Mouse (Mus musculus): ENCODE data around the gene Calm1. TPM values are rescaled to one million over a fixed set of nuclear protein-coding genes. Genes with fewer than 3 reads are reported as not detected.

Gene Calm1
- total and polyA plus RNA-seq, 3 experiments: 450 to 750 (median 627) TPM

- no peak for DNase-seq (ENCODE audit: extremely low read depth)
- Histone ChIP-seq H3K27ac (ENCODE audit: insufficient read depth, low read depth) (no peak overlapping the region), H3K27me3 (replicated peaks) (peaks cover 9% of the 10 kb centered on the region), H3K4me2 (ENCODE audit: insufficient read depth, low read depth, poor library complexity, severe bottlenecking) (no peak overlapping the region), H3K79me2 (replicated peaks; ENCODE audit: control insufficient read depth, extremely low read depth, insufficient read depth, poor library complexity, severe bottlenecking) (peaks cover 22% of the 10 kb centered on the region), H3K36me3 (replicated peaks in 1 of 2; ENCODE audit: control insufficient read depth in 1 of 2, insufficient read depth in 1 of 2, low read length in 1 of 2) (no peaks in the 10 kb centered on the region), H3K4me3 (replicated peaks in 1 of 3; ENCODE audit: low read depth in 2 of 3, low read length in 2 of 3, poor library complexity in 1 of 3) (no peak overlapping the region), H3K9me3 (replicated peaks; ENCODE audit: low read length) (no peaks in the 10 kb centered on the region), H3K9ac (ENCODE audit: insufficient read depth, low read depth) (no peak overlapping the region), H3K4me1 (ENCODE audit: control insufficient read depth in 1 of 2, insufficient read depth in 2 of 2) (peaks cover 0 to 6% of the 10 kb centered on the region in 2 experiments; a peak in 1 of 4 replicates)
- TF ChIP-seq MAFK (IDR thresholded peaks at IDR 0.05; ENCODE audit: insufficient replicate concordance, low read length): no peak
- TF ChIP-seq RAD21 (IDR thresholded peaks at IDR 0.05; ENCODE audit: low read depth, low read length): no peak
- no peak for TF ChIP-seq ZC3H11A (IDR thresholded peaks at IDR 0.05; ENCODE audit: low read depth, low read length)
- no peak for TF ChIP-seq JUN (IDR thresholded peaks at IDR 0.05; ENCODE audit: insufficient read depth, low read depth, low read length)
- TF ChIP-seq RCOR1 (conservative IDR thresholded peaks at IDR 0.05; ENCODE audit: low read depth, low read length): no peak
- no peak for TF ChIP-seq PAX5 (IDR thresholded peaks at IDR 0.05; ENCODE audit: low read length)
- no peak for TF ChIP-seq CHD2 (IDR thresholded peaks at IDR 0.05; ENCODE audit: low read length)
- TF ChIP-seq CTCF (conservative IDR thresholded peaks at IDR 0.05 in 1 of 2, IDR thresholded peaks at IDR 0.05 in 1 of 2; ENCODE audit: low read depth in 2 of 2, low read length in 2 of 2): no peak
- dilution Hi-C loops (cut with MboI; ENCODE audit: extremely low pct_ligation_motif_present, extremely low pct_unique_long_range_greater_than_20kb, low sequenced_read_pairs): no loop called here
- in situ Hi-C loops (cut with MboI; ENCODE audit: low pct_ligation_motif_present, low pct_unique_long_range_greater_than_20kb, low sequenced_read_pairs): no loop called here
Measured at GRCm38 (mm10) chr12:100196786-100197185, 2.4 kb upstream of the Calm1 start.

GRCm38 (mm10) chr12:100199891-100200644 lies 833 bp downstream of the Calm1 start:
- peak overlapping the region; percentile 64 for H3K27ac ChIP-seq (ENCODE audit: insufficient read depth, low read depth)
- peak overlapping the region; percentile 13; the same call in 1 of the 2 replicates for H3K4me2 ChIP-seq (ENCODE audit: insufficient read depth, low read depth, poor library complexity, severe bottlenecking)
- peaks cover 0 to 36% of the 10 kb centered on the region in 2 experiments; a peak in 2 of 4 replicates for H3K4me1 ChIP-seq (ENCODE audit: control insufficient read depth in 1 of 2, insufficient read depth in 2 of 2)
- no peak for DNase-seq (ENCODE audit: extremely low read depth)
- TF ChIP-seq SMC3 (IDR thresholded peaks at IDR 0.05; ENCODE audit: low read depth, low read length) (no peak), IRF4 (IDR thresholded peaks at IDR 0.05; ENCODE audit: low read depth, low read length) (no peak), ELF1 (IDR thresholded peaks at IDR 0.05; ENCODE audit: low read depth, low read length) (peak; percentile 62; the same call in 1 of the 2 replicates), RAD21 (IDR thresholded peaks at IDR 0.05; ENCODE audit: low read depth, low read length) (no peak), PAX5 (IDR thresholded peaks at IDR 0.05; ENCODE audit: low read length) (no peak), ETS1 (conservative IDR thresholded peaks at IDR 0.05; ENCODE audit: low read depth, low read length) (no peak), SIN3A (IDR thresholded peaks at IDR 0.05; ENCODE audit: low read length) (no peak; the same call in none of the 2 replicates), KAT2A (IDR thresholded peaks at IDR 0.05; ENCODE audit: insufficient replicate concordance, low read length) (no peak), EP300 (IDR thresholded peaks at IDR 0.05; ENCODE audit: low read length) (no peak), RCOR1 (conservative IDR thresholded peaks at IDR 0.05; ENCODE audit: low read depth, low read length) (no peak), TCF12 (IDR thresholded peaks at IDR 0.05; ENCODE audit: low read depth, low read length) (no peak), JUND (conservative IDR thresholded peaks at IDR 0.05; ENCODE audit: low read depth, low read length) (no peak), E2F4 (IDR thresholded peaks at IDR 0.05; ENCODE audit: insufficient replicate concordance, low read depth, low read length) (no peak), ZC3H11A (IDR thresholded peaks at IDR 0.05; ENCODE audit: low read depth, low read length) (no peak), USF1 (IDR thresholded peaks at IDR 0.05; ENCODE audit: low read depth, low read length) (no peak), ZNF384 (IDR thresholded peaks at IDR 0.05; ENCODE audit: low read depth, low read length) (no peak), JUN (IDR thresholded peaks at IDR 0.05; ENCODE audit: insufficient read depth, low read depth, low read length) (no peak), MAZ (IDR thresholded peaks at IDR 0.05; ENCODE audit: low read depth, low read length) (peak; percentile 57; the same call in 1 of the 2 replicates), CTCF (conservative IDR thresholded peaks at IDR 0.05 in 1 of 2, IDR thresholded peaks at IDR 0.05 in 1 of 2; ENCODE audit: low read depth in 2 of 2, low read length in 2 of 2) (no peak), UBTF (IDR thresholded peaks at IDR 0.05; ENCODE audit: low read depth, low read length) (peak; percentile 3; the same call in 1 of the 2 replicates), HCFC1 (IDR thresholded peaks at IDR 0.05; ENCODE audit: low read depth, low read length) (no peak), MAX (IDR thresholded peaks at IDR 0.05; ENCODE audit: low read length) (no peak), POLR2A (IDR thresholded peaks at IDR 0.05; ENCODE audit: low read depth, low read length) (0 out of 2 replicates have a peak, but pooled peaks have one; percentile 25), NRF1 (IDR thresholded peaks at IDR 0.05; ENCODE audit: low read depth, low read length) (no peak)
- H3K9ac ChIP-seq (ENCODE audit: insufficient read depth, low read depth): peak overlapping the region; percentile 78
- no peaks in the 10 kb centered on the region for H3K9me3 ChIP-seq (replicated peaks; ENCODE audit: low read length)
- H3K36me3 ChIP-seq (replicated peaks in 1 of 2; ENCODE audit: control insufficient read depth in 1 of 2, insufficient read depth in 1 of 2, low read length in 1 of 2): peaks cover 22 to 29% of the 10 kb centered on the region in 2 experiments
- H3K4me3 ChIP-seq (replicated peaks in 1 of 3; ENCODE audit: low read depth in 2 of 3, low read length in 2 of 3, poor library complexity in 1 of 3): peak overlapping the region; percentile 93 to 97 (median 94)
- in situ Hi-C loops (cut with MboI; ENCODE audit: low pct_ligation_motif_present, low pct_unique_long_range_greater_than_20kb, low sequenced_read_pairs) (loop anchor here (5.0 kb wide), 2 partner anchors 77 to 137 kb away; no protein-coding TSS in a partner anchor), dilution Hi-C loops (cut with MboI; ENCODE audit: extremely low pct_ligation_motif_present, extremely low pct_unique_long_range_greater_than_20kb, low sequenced_read_pairs) (no loop called here)
- peaks cover 9% of the 10 kb centered on the region for H3K27me3 ChIP-seq (replicated peaks)
- H3K79me2 ChIP-seq (replicated peaks; ENCODE audit: control insufficient read depth, extremely low read depth, insufficient read depth, poor library complexity, severe bottlenecking): peaks cover 41% of the 10 kb centered on the region
